Mouse (Mus musculus): ENCODE results near the gene Kcne4.
"Not testable (repeated sequence)": the region's sequence is repeated elsewhere in the genome, so short reads cannot be mapped to it uniquely, and the experiment has no call there.

Kcne4 gene

GRCm38 (mm10) chr1:78816639-78817038 is at the start of gene Kcne4:
TSS of gene Kcne4 (plus strand) at chr1:78816758.
- peak; percentile 74 for DNase-seq

GRCm38 (mm10) chr1:78781899-78782298 is 34.7 kb upstream of the Kcne4 start:
- DNase-seq = peak; percentile 77

GRCm38 (mm10) chr1:78784936-78785335 is 31.6 kb upstream of the Kcne4 start:
- not testable (repeated sequence) for DNase-seq

GRCm38 (mm10) chr1:78789744-78790143 is 26.8 kb upstream of the Kcne4 start:
- no peak for DNase-seq

- DNase-seq = no peak
Observed at GRCm38 (mm10) chr1:78807428-78807827, 9.1 kb upstream of the Kcne4 start.

GRCm38 (mm10) chr1:78809819-78810218 is 6.7 kb upstream of the Kcne4 start:
- no peak for DNase-seq

- DNase-seq = no peak
Observed at GRCm38 (mm10) chr1:78810904-78811303, 5.7 kb upstream of the Kcne4 start.

GRCm38 (mm10) chr1:78811975-78812490 is 4.5 kb upstream of the Kcne4 start:
- DNase-seq = no peak

- DNase-seq = no peak
Observed at GRCm38 (mm10) chr1:78817756-78818155, 1.2 kb downstream of the Kcne4 start.

GRCm38 (mm10) chr1:78818630-78819526 is 2.3 kb downstream of the Kcne4 start:
- peak; percentile 27 for DNase-seq

- peak; percentile 78 for DNase-seq
Observed at GRCm38 (mm10) chr1:78819592-78819991, 3.0 kb downstream of the Kcne4 start.

- DNase-seq = no peak
Observed at GRCm38 (mm10) chr1:78820176-78820575, 3.6 kb downstream of the Kcne4 start.

- no peak for DNase-seq
Observed at GRCm38 (mm10) chr1:78821111-78821510, 4.6 kb downstream of the Kcne4 start.

- peak; percentile 47 for DNase-seq
Observed at GRCm38 (mm10) chr1:78821733-78822430, 5.3 kb downstream of the Kcne4 start.

GRCm38 (mm10) chr1:78825246-78825645 is 8.7 kb downstream of the Kcne4 start:
- no peak for DNase-seq

- DNase-seq = no peak
Observed at GRCm38 (mm10) chr1:78838468-78838867, 21.9 kb downstream of the Kcne4 start.

- DNase-seq = no peak
Observed at GRCm38 (mm10) chr1:78840769-78841168, 24.2 kb downstream of the Kcne4 start.

GRCm38 (mm10) chr1:78845661-78846060 is 29.1 kb downstream of the Kcne4 start:
- DNase-seq = no peak

GRCm38 (mm10) chr1:78846471-78846870 is 29.9 kb downstream of the Kcne4 start:
- DNase-seq = peak; percentile 41

GRCm38 (mm10) chr1:78852408-78853093 is 36.0 kb downstream of the Kcne4 start:
- peak; percentile 18 for DNase-seq

- no peak for DNase-seq
Observed at GRCm38 (mm10) chr1:78853094-78853445, 36.5 kb downstream of the Kcne4 start.

- no peak for DNase-seq
Observed at GRCm38 (mm10) chr1:78854306-78854705, 37.7 kb downstream of the Kcne4 start.

GRCm38 (mm10) chr1:78859573-78859972 is 43.0 kb downstream of the Kcne4 start:
- no peak for DNase-seq

All from kidney, postnatal 14 days (tissue).